Mouse (Mus musculus) limb, embryonic 15.5 days (tissue): ENCODE data around the gene Vav1. TPM values are rescaled to one million over a fixed set of nuclear protein-coding genes. Genes with fewer than 3 reads are reported as not detected.
"Not testable (repeated sequence)": the region's sequence is repeated elsewhere in the genome, so short reads cannot be mapped to it uniquely, and the experiment has no call there.

Experiments used
- ATAC-seq: fragments of 200-750 bp; cut with Nextera tagmentation; 2 replicates; pipeline ENCODE4 v1.8.0; 2017; ENCODE audit warnings: low read depth, moderate TSS enrichment; ENCODE audit not compliant: insufficient number of reproducible peaks, low FRiP score, low TSS enrichment
- H3K27ac ChIP-seq: fragments of 300-500 bp; sonication (generic); 2 replicates; pipeline ENCODE4 v1.5.1; 2015; ENCODE audit warnings: moderate library complexity, mild to moderate bottlenecking, inconsistent platforms
- H3K27me3 ChIP-seq: fragments of 300-500 bp; sonication (generic); 2 replicates; pipeline ENCODE4 v1.6.1; 2015; ENCODE audit warnings: inconsistent platforms
- H3K36me3 ChIP-seq: fragments of 300-500 bp; sonication (generic); 2 replicates; pipeline ENCODE4 v1.6.1; 2015; ENCODE audit warnings: inconsistent platforms
- H3K4me1 ChIP-seq: fragments of 300-500 bp; sonication (generic); 2 replicates; pipeline ENCODE4 v1.6.1; 2015; ENCODE audit warnings: inconsistent platforms
- H3K4me2 ChIP-seq: fragments of 300-500 bp; sonication (generic); 2 replicates; pipeline ENCODE4 v1.6.1; 2015; ENCODE audit warnings: mild to moderate bottlenecking, inconsistent platforms
- H3K4me3 ChIP-seq: fragments of 300-500 bp; sonication (generic); 2 replicates; pipeline ENCODE4 v1.5.1; 2015; ENCODE audit warnings: mild to moderate bottlenecking, inconsistent platforms
- H3K9ac ChIP-seq: fragments of 300-500 bp; sonication (generic); 2 replicates; pipeline ENCODE4 v1.6.1; 2015; ENCODE audit warnings: inconsistent platforms
- H3K9me3 ChIP-seq: fragments of 300-500 bp; sonication (generic); 2 replicates; pipeline ENCODE4 v1.6.1; 2016; ENCODE audit warnings: inconsistent platforms
- WGBS: fragments of 180-500 bp; shearing (Covaris S2); methylation state at CpG from one replicate; pipeline ENCODE4 v1.1.7; 2015; 5-methylcytosine and 5-hydroxymethylcytosine counted together
- polyA plus RNA-seq: library from polyadenylated mRNA; unstranded; fragments of >200 nt; fragmentation: Nextera tagmentation; extraction: Ambion mirVana; gene quantifications from 2 replicates; pipeline ENCODE4 v1.2.1, GENCODE M21; 2015

The Vav1 gene
- polyA plus RNA-seq, 1 experiment from 2014 or later, result 4.1 TPM

GRCm38 (mm10) chr17:57274686-57275085, 4.2 kb upstream of the Vav1 start:
- H3K4me2 ChIP-seq, result peak overlapping the region; percentile 79
- H3K27ac ChIP-seq, result peak overlapping the region; percentile 72; the same call in 1 of the 2 replicates
- no peak for ATAC-seq
- H3K9ac ChIP-seq, result peak overlapping the region; percentile 51; the same call in 1 of the 2 replicates
- no peaks in the 10 kb centered on the region for H3K9me3 ChIP-seq
- peaks cover 25% of the 10 kb centered on the region for H3K4me1 ChIP-seq
- H3K27me3 ChIP-seq, result peaks cover 7% of the 10 kb centered on the region; the same call in 1 of the 2 replicates
- WGBS, result 5% methylated on average over 15 of the region's 15 CpGs
- H3K4me3 ChIP-seq, result peak overlapping the region; percentile 56
- no peaks in the 10 kb centered on the region for H3K36me3 ChIP-seq

DNA sequence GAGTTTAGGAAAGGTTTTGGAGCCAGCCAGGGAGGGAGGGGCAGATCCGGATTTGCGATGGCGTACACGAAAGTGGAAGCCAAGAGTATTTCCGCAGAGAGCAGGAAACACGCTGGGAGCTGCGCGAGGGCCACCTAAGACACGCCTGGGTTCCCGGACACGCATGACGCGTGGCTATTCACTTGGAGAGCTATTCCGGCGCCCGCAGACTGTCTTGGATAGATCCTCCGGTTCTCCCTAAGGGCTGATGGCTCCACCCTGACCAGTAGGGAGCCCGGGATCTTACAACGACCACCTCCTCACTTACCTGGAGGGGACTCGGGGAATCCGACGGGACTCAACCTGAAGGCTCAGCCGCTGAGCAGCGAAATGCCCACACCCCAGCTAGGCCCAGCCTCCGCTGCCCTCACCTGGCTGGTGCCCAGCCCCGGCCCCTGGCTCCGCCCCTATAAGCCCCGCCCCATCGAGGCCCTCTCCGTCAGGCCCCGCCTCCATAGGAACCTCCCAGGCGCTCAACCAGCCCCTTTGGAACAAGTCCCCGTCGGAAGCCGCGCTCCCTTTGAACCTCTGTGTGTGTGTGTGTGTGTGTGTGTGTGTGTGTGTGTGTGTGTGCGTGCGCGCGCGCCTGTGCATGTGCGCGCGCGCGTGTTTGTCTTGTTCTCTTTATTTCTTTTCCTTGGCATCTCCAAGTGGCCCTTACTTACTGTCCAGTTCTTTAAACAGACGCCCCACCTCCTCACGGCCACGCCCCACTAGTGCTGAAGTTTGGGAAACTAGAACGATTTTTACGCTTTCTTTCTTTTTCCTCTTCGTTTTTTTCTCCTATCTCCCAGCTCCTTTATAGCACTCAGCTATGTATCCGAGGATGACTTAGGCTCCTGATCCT, 3.5 kb upstream of the Vav1 start:
- Histone ChIP-seq H3K9me3 (no peaks in the 10 kb centered on the region), H3K4me1 (peaks cover 25% of the 10 kb centered on the region), H3K36me3 (no peaks in the 10 kb centered on the region), H3K4me2 (peak overlapping the region; percentile 79), H3K4me3 (peak overlapping the region; percentile 56), H3K9ac (peak overlapping the region; percentile 51), H3K27me3 (peaks cover 7% of the 10 kb centered on the region; the same call in 1 of the 2 replicates), H3K27ac (peak overlapping the region; percentile 72)
- ATAC-seq, result peak; percentile 79
- WGBS, result under 1% methylated on average over 53 of the region's 53 CpGs

- Histone ChIP-seq H3K36me3 (no peaks in the 10 kb centered on the region), H3K4me3 (peak overlapping the region; percentile 56), H3K4me1 (peaks cover 25% of the 10 kb centered on the region), H3K27me3 (peaks cover 10% of the 10 kb centered on the region; the same call in 1 of the 2 replicates), H3K27ac (peak overlapping the region; percentile 4; the same call in 1 of the 2 replicates), H3K9me3 (no peaks in the 10 kb centered on the region), H3K9ac (no peak overlapping the region), H3K4me2 (peak overlapping the region; percentile 79)
- WGBS, result 3% methylated on average over 13 of the region's 13 CpGs
- ATAC-seq, result no peak
Measured at GRCm38 (mm10) chr17:57275997-57276351, 2.9 kb upstream of the Vav1 start.

- Histone ChIP-seq H3K27me3 (peaks cover 10% of the 10 kb centered on the region; the same call in 1 of the 2 replicates), H3K27ac (no peak overlapping the region), H3K9me3 (no peaks in the 10 kb centered on the region), H3K9ac (no peak overlapping the region), H3K4me2 (peak overlapping the region; percentile 79), H3K4me3 (peak overlapping the region; percentile 56), H3K36me3 (no peaks in the 10 kb centered on the region), H3K4me1 (peaks cover 21% of the 10 kb centered on the region)
- peak; percentile 56; the same call in 1 of the 2 replicates for ATAC-seq
- WGBS, result under 1% methylated on average over 20 of the region's 20 CpGs
Measured at GRCm38 (mm10) chr17:57276634-57277121, 2.2 kb upstream of the Vav1 start.

- not testable (repeated sequence) for H3K27ac ChIP-seq, H3K36me3 ChIP-seq, H3K4me3 ChIP-seq, H3K9me3 ChIP-seq, H3K27me3 ChIP-seq, H3K9ac ChIP-seq, H3K4me2 ChIP-seq, ATAC-seq
- peaks cover 21% of the 10 kb centered on the region for H3K4me1 ChIP-seq
- 85% methylated on average over 5 of the region's 5 CpGs for WGBS
Measured at GRCm38 (mm10) chr17:57277598-57278261, 1.2 kb upstream of the Vav1 start.

DNA sequence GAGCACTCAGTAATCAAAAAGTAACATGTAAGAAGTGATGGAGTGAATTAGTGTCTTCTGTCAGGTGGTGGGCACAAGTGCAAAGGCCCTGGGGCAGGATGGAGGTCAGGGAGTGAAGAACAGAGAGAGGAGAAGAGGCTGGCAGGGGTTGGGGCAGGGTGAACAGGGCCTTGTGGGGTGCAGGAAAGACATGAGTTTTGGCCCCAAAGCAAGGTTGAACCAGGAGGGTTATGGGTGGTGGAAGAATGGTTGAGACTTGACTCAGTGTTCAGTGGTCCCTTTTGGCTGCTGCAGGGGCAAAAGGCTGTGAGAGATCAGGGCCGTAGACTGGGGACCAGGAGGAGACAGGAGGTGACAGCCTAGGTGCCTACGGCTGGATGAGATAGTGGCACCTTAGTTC, 363 bp upstream of the Vav1 start:
- Histone ChIP-seq H3K36me3 (no peaks in the 10 kb centered on the region), H3K4me1 (peaks cover 21% of the 10 kb centered on the region), H3K9me3 (no peaks in the 10 kb centered on the region), H3K4me3 (no peak overlapping the region), H3K4me2 (no peak overlapping the region), H3K27ac (no peak overlapping the region), H3K9ac (no peak overlapping the region), H3K27me3 (peaks cover 10% of the 10 kb centered on the region; the same call in 1 of the 2 replicates)
- WGBS, result 55% methylated on average over 2 of the region's 2 CpGs
- no peak for ATAC-seq

GRCm38 (mm10) chr17:57279591-57280224, 808 bp downstream of the Vav1 start:
- H3K4me1 ChIP-seq, result peaks cover 15% of the 10 kb centered on the region
- ATAC-seq, result no peak
- H3K27ac ChIP-seq, result no peak overlapping the region
- 51% methylated on average over 9 of the region's 9 CpGs for WGBS
- H3K27me3 ChIP-seq, result peaks cover 10% of the 10 kb centered on the region; the same call in 1 of the 2 replicates
- H3K4me3 ChIP-seq, result no peak overlapping the region
- H3K9me3 ChIP-seq, result no peaks in the 10 kb centered on the region
- H3K9ac ChIP-seq, result no peak overlapping the region
- H3K36me3 ChIP-seq, result no peaks in the 10 kb centered on the region
- H3K4me2 ChIP-seq, result no peak overlapping the region

DNA sequence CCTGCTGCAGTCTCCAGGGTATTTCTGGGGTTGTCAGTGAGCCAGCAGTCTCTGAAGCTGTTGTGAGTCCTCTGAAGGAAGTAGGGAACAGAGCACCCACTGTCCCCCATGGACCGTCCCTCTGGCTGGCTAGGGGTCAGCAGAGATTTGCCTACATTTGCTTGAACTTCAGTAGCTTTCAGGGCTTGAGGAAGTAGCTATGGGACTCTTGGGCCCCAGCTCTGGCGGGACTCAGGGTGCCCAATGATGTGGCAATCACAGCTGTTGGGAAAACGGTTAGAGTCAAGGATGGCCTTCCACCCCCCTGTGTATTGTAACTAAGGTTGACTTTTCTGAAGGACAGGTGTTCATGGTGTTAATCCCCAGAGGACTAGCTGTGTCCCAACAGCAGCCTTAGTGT, 1.5 kb downstream of the Vav1 start:
- peaks cover 11% of the 10 kb centered on the region for H3K4me1 ChIP-seq
- no peak overlapping the region for H3K4me3 ChIP-seq
- H3K36me3 ChIP-seq, result no peaks in the 10 kb centered on the region
- H3K27me3 ChIP-seq, result peaks cover 10% of the 10 kb centered on the region; the same call in 1 of the 2 replicates
- no peaks in the 10 kb centered on the region for H3K9me3 ChIP-seq
- H3K27ac ChIP-seq, result no peak overlapping the region
- no peak overlapping the region for H3K4me2 ChIP-seq
- no peak for ATAC-seq
- WGBS, result 67% methylated on average over 3 of the region's 3 CpGs
- no peak overlapping the region for H3K9ac ChIP-seq

GRCm38 (mm10) chr17:57283906-57284305, 5.0 kb downstream of the Vav1 start:
- Histone ChIP-seq H3K4me2 (no peak overlapping the region), H3K4me1 (no peaks in the 10 kb centered on the region), H3K4me3 (no peak overlapping the region), H3K27ac (no peak overlapping the region), H3K9ac (no peak overlapping the region), H3K36me3 (no peaks in the 10 kb centered on the region), H3K27me3 (peaks cover 7% of the 10 kb centered on the region; the same call in 1 of the 2 replicates), H3K9me3 (no peaks in the 10 kb centered on the region)
- WGBS, result 75% methylated on average over 5 of the region's 5 CpGs
- ATAC-seq, result no peak

DNA sequence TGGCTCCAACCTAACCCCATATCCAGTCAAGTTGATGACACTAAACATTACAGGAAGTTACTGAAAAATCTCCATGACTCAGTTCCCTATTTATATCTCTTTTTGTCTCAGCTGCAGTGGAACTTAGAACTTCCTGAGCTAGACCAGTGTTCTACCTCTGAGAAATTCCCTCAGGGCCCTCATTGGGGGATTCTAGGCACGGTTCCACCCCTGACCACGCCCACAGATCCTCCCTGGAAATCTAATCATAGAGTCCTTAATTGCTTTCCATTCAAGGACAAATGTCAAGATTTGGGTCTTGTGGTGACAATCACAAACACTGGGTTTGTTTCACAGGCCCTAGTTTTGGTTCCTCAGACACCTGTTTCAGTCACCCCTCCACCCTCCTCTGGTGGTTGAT, 6.2 kb downstream of the Vav1 start:
- no peaks in the 10 kb centered on the region for H3K4me1 ChIP-seq
- no peak for ATAC-seq
- no peaks in the 10 kb centered on the region for H3K9me3 ChIP-seq
- no peaks in the 10 kb centered on the region for H3K36me3 ChIP-seq
- no peak overlapping the region for H3K4me2 ChIP-seq
- H3K27me3 ChIP-seq, result 0 out of 2 replicates have a peak, but pooled peaks cover 3% of the 10 kb centered on the region
- no peak overlapping the region for H3K4me3 ChIP-seq
- no peak overlapping the region for H3K9ac ChIP-seq
- 67% methylated on average over 2 of the region's 2 CpGs for WGBS
- H3K27ac ChIP-seq, result no peak overlapping the region

GRCm38 (mm10) chr17:57286718-57287355, 7.9 kb downstream of the Vav1 start:
- Histone ChIP-seq H3K27me3 (no peaks in the 10 kb centered on the region), H3K4me3 (no peak overlapping the region), H3K36me3 (no peaks in the 10 kb centered on the region), H3K4me1 (no peaks in the 10 kb centered on the region), H3K27ac (no peak overlapping the region), H3K9ac (no peak overlapping the region), H3K9me3 (no peaks in the 10 kb centered on the region), H3K4me2 (no peak overlapping the region)
- ATAC-seq, result no peak
- WGBS, result 66% methylated on average over 8 of the region's 8 CpGs
